Mouse (Mus musculus): ENCODE measurements at regions not wholly inside any gene's neighbourhood (a gene's known extent, or its start where the extent isn't known, plus 50 kb on each side); places are given as distances from the start of the nearest gene placed in this dataset. TPM values are rescaled to one million over a fixed set of nuclear protein-coding genes. Genes with fewer than 3 reads are reported as not detected.

- TF ChIP-seq CTCF (IDR thresholded peaks at IDR 0.05) = no peak
Measured at GRCm38 (mm10) chr12:113430340-113430739, 59.0 kb upstream of the Adam6b start.

More at GRCm38 (mm10) chr12:113430340-113430739, 59.0 kb upstream of the Adam6b start:
- no peak overlapping the region for H3K27ac ChIP-seq
- H3K4me3 ChIP-seq = 0 out of 2 replicates have a peak overlapping the region, but pooled peaks have one; percentile 11
- DNase-seq = no peak
- intact Hi-C loops (cut with DNase I) = no loop called here

Small RNA genes in the stretch of these regions (microRNA-seq; reads per million reads assigned to microRNA genes)
- gene Gm22175 (not detected), gene Gm24022 (not detected), gene Gm25747 (not detected)
